Mouse (Mus musculus) adipocyte (in vitro differentiated cells): ENCODE measurements around the gene Osbpl11.
A peak's percentile ranks its signal among the peaks of the same experiment; 100 is the strongest.
"Not testable (repeated sequence)": the region's sequence is repeated elsewhere in the genome, so short reads cannot be mapped to it uniquely, and the experiment has no call there.

ENCODE experiments used
- DNase-seq: peaks from one replicate; pipeline ENCODE4 v3.0.0-alpha.2; 2016; ENCODE audit warnings: low spot score

The Osbpl11 gene

GRCm38 (mm10) chr16:33184901-33185260, at the start of gene Osbpl11:
Osbpl11 (plus strand) TSS chr16:33185071.
- peak; percentile 99 for DNase-seq

GRCm38 (mm10) chr16:33135167-33135566, 49.7 kb upstream of the Osbpl11 start:
- DNase-seq: no peak

DNA sequence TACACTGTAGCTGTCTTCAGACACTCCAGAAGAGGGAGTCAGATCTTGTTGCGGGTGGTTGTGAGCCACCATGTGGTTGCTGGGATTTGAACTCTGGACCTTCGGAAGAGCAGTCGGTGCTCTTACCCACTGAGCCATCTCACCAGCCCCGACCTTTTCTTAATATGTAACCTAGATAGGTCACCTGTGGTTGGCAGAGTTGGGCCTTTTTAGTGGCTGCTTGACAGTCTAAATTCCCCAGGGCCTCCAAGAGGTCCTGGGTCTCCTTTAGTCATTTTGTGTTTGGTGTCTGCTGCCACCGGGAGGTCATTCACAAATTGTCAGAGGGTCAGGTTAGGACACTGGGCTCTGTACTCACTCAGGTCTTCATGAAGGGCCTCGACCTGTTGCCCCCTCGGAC, 45.8 kb upstream of the Osbpl11 start:
- DNase-seq: not testable (repeated sequence)

- no peak for DNase-seq
Observed at GRCm38 (mm10) chr16:33141758-33142280, 43.1 kb upstream of the Osbpl11 start.

DNA sequence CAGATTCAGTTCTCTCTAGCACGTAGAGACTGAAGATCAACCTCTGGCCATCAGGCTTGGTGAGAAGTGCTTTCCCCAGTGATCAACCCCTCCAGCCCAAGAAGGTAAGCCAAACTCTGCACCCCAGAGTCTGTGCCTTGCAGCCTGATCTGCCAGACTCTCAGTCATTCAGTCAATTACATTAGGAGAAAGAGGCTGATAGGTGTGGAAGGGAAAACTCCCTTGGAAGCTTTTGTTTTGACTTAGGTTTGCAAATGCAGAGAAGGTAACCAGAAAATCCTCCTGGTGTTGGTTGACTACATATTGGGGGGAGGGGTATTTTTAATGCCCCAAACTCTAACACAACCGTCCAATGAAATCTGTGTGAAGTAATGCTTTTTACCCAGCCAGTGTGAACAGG, 41.4 kb upstream of the Osbpl11 start:
- DNase-seq: no peak

GRCm38 (mm10) chr16:33146185-33146584, 38.7 kb upstream of the Osbpl11 start:
- no peak for DNase-seq

DNA sequence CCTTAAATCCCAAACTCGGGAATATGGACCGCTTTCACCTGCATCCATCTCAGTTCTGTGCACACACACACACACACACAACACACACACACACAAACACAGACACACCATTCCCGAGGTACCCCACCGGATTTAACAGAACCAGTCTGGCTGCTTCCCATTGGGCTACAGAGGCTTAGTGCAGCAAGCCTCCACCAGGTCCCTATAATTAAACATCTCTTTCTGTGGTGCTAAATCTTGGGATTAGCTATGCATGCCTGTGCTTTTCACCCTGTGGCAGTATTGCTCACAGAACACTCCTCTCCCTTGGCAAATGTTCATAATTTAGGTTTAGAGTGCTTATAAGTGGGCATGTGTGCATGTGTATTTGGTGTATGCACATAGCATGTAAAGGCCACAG, 36.7 kb upstream of the Osbpl11 start:
- DNase-seq: no peak

GRCm38 (mm10) chr16:33150875-33151274, 34.0 kb upstream of the Osbpl11 start:
- not testable (repeated sequence) for DNase-seq

DNA sequence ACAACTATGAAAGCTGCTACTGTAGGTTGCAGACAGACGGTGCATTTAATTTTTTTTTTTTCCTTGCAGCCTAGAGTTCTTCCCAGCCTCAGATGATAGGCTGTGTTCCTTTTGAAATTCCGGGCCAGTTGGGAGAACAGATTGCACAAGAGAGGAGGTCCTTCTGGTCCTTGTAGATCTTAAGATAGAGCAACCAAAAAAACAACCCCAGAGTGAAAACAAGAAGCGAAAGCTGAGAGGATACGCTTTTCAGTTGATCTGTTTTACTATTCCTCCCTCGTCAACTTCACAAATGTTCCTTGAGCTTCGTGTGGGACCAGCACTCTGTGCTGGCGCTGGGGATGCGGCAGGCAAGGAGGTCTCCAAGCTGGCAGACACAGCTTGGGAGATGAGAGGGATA, 33.3 kb upstream of the Osbpl11 start:
- peak; percentile 39 for DNase-seq

GRCm38 (mm10) chr16:33154992-33155391, 29.9 kb upstream of the Osbpl11 start:
- peak; percentile 58 for DNase-seq

- DNase-seq: no peak
Observed at GRCm38 (mm10) chr16:33158006-33158405, 26.9 kb upstream of the Osbpl11 start.

DNA sequence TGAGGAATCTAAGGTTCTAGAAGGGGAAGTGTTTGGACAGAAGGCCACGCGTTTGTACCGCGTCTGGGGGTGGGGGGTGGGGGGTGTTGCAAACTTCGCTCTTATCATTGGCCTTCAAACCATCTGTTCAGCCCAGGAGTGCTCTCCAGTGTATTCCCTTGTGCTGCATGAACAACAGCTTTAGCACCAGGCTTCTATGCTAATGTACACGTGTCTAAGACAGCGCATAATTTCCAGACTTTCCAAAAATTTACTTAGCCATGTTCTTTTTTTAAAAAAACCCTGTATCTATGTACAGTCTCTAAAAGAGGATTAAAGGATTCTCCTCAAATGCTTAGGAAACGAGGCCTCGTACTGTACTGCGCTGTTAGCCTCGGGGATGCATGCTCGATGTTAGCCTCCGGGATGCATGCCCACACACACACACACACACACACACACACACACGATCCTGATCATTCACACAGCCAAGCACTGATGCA, 26.2 kb upstream of the Osbpl11 start:
- DNase-seq: no peak

- DNase-seq: no peak
Observed at GRCm38 (mm10) chr16:33159363-33159762, 25.5 kb upstream of the Osbpl11 start.

DNA sequence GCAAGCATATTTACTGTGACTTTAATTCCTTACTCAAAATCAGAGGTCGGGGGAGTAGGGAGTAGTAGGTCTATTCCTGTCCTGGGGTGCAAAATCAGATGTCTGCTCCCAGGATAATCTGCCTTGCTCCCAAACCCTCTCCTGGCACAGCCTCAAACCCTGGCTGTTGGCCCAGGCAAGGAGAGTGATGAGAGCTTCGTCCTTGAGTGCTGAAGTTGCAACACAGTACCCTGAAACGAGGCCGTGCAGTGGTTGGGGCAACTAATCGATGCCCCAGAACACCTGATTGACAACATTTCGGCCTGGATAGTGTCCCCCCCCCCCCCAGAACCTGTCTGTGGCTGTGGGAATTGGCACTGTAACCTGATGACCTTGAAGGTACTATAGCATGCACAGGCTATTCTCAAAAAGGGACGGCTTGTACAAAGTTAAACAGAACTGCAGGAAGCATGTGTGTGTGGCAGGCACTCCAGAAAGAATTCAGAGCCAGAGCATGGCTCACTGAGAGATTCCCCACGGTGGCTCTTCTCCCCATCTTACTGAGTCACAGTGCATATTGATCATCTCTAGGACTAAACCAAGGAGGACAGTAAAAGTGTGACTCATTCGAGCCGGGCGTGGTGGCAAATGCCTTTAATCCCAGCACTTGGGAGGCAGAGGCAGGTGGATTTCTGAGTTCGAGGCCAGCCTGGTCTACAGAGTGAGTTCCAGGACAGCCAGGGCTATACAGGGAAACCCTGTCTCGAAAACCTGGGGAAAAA, 21.4 kb upstream of the Osbpl11 start:
- peak; percentile 38 for DNase-seq

DNA sequence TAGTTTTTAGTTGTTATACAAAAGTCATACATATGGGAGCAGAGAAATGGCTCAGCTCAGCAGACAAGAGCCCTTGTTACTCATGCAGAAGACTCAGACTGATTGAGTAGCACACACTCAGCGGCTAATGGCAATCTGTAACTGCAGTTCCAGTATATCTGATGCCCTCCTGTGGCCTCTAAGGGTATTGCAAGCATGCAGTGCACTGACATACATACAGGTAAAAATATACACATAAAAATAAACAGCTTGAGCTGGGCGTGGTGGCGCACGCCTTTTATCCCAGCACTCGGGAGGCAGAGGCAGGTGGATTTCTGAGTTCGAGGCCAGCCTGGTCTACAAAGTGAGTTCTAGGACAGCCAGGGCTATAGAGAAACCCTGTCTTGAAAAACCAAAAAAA, 18.6 kb upstream of the Osbpl11 start:
- not testable (repeated sequence) for DNase-seq

GRCm38 (mm10) chr16:33167537-33167936, 17.3 kb upstream of the Osbpl11 start:
- no peak for DNase-seq

DNA sequence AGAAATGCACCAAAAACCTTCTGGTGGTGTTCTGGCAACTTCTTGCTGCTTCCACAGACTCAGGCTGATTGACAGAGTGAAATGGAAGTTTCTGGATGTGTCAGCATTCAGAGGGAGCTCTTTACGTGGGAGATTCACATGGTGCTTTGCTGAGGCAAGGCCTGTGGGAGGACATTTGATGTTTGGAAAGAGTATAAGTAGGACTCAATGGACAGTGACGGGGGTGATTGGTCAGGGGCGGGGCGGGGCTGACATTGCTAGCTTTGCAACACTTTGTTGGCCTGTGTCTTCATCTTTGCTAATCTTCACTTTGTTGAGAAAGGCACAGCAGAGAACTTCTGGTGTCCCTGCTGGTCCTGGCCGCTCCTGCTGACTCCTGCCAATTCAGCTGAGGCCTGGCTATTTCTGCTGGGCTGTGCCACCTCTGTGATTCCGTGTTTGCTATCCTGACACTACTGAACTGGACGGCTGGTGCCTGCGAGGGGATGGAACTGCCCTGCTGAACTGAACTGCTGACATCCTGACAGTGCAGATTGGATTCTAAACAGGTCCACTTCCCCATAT, 15.3 kb upstream of the Osbpl11 start:
- DNase-seq: peak; percentile 61

DNA sequence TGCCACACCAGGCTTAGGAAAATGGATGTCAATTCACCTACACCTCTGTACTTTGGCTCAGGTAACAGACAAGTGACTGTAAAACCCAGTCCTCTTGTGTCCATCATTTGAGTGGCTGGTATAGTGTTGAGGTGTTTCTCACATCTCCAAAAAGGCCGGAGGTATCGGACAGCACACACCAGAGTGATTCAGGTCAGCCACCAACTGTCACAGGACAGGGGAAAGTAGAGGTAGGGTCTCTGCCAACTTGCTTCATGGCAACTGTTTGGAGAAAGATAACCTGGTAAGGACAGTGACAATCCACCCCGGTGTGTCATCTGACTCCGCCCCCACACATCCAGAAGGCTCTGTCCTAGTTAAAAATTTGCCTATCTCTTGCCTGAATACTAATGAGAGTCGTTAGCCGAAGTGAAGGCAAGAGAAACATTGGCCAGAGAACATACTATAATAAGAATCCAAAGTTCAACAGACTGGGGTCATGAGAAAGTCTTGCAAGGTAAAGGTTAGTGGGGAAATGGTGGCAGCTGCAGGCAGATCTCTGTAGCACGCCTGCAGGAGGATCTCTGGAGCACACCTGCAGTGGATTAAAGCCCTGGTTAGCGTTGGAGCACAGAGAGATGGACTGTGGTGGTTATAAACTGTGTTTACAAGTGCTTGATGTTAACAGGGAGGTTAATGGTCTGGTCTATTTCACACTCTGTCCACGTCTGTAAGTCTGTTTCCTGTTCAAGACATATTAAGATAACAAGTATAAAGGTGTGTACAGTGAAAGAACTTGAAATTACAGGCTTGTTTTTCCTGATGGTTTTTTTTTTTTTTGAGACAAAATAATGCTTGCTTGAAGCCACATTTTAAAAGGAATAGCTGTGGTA, 13.9 kb upstream of the Osbpl11 start:
- DNase-seq: no peak

- no peak for DNase-seq
Observed at GRCm38 (mm10) chr16:33171800-33172199, 13.1 kb upstream of the Osbpl11 start.

- DNase-seq: no peak
Observed at GRCm38 (mm10) chr16:33173151-33173550, 11.7 kb upstream of the Osbpl11 start.

- DNase-seq: no peak
Observed at GRCm38 (mm10) chr16:33174695-33175094, 10.2 kb upstream of the Osbpl11 start.

DNA sequence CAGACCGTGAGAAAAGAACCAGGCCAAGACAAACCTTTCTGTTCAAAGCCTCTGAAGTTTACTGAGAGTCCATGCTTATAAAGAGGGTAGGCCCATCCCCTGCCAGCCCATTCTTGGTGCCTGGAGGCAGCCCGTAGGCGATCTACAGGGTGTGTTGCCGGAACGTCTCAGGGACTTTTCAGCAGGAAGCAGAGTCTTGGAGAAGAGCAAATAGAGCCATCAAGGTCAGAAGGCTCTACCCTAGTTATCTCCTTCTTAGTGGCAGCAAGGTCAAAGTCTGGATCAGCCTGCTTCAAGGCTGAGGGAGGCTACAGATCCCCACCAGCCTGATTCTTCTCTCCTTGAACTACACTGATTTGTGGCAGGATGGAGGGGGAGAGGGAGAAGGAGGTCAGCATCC, 8.0 kb upstream of the Osbpl11 start:
- DNase-seq: not testable (repeated sequence)

GRCm38 (mm10) chr16:33177722-33178121, 7.1 kb upstream of the Osbpl11 start:
- DNase-seq: no peak
